Mouse (Mus musculus) kidney, embryonic 14.5 days (tissue): Measurements from ENCODE around the gene Trib3. TPM values are rescaled to one million over a fixed set of nuclear protein-coding genes. Genes with fewer than 3 reads are reported as not detected.

Experiments used
- ATAC-seq: fragments of 200-750 bp; cut with Nextera tagmentation; 2 replicates; pipeline ENCODE4 v1.8.0; 2017; ENCODE audit warnings: moderate number of reproducible peaks, mild to moderate bottlenecking, moderate TSS enrichment, moderate library complexity; ENCODE audit not compliant: low FRiP score, low TSS enrichment
- H3K27ac ChIP-seq: fragments of 300-500 bp; sonication (generic); 2 replicates; pipeline ENCODE4 v1.5.1; 2014; ENCODE audit warnings: low read depth, mild to moderate bottlenecking, low read length, moderate library complexity, mixed read lengths
- H3K27me3 ChIP-seq: fragments of 300-500 bp; sonication (generic); 2 replicates; pipeline ENCODE4 v1.6.1; 2014; ENCODE audit warnings: mild to moderate bottlenecking, low read length; ENCODE audit not compliant: control insufficient read depth, insufficient read depth
- H3K36me3 ChIP-seq: fragments of 300-500 bp; sonication (generic); 2 replicates; pipeline ENCODE4 v1.6.1; 2014; ENCODE audit warnings: low read length, mixed read lengths; ENCODE audit not compliant: control insufficient read depth, insufficient read depth
- H3K4me1 ChIP-seq: fragments of 300-500 bp; sonication (generic); 2 replicates; pipeline ENCODE4 v1.6.1; 2014; ENCODE audit warnings: low read length, mixed read lengths; ENCODE audit not compliant: control insufficient read depth, insufficient read depth
- H3K4me2 ChIP-seq: fragments of 300-500 bp; sonication (generic); replicated peaks from 2 replicates; pipeline ENCODE4 v1.6.1; 2014; ENCODE audit warnings: low read depth, mild to moderate bottlenecking, low read length
- H3K4me3 ChIP-seq: fragments of 300-500 bp; sonication (generic); 2 replicates; pipeline ENCODE4 v1.5.1; 2014; ENCODE audit warnings: mild to moderate bottlenecking, low read length
- H3K9ac ChIP-seq: fragments of 300-500 bp; sonication (generic); 2 replicates; pipeline ENCODE4 v1.6.1; 2014; ENCODE audit warnings: low read depth, mild to moderate bottlenecking, low read length, moderate library complexity
- H3K9me3 ChIP-seq: fragments of 300-500 bp; sonication (generic); 2 replicates; pipeline ENCODE4 v1.6.1; 2016; ENCODE audit warnings: low read length; ENCODE audit not compliant: control insufficient read depth
- WGBS: fragments of 180-500 bp; shearing (Covaris S2); extraction: QIAGEN DNeasy Blood & Tissue Kit; methylation state at CpG from one replicate; pipeline ENCODE4 v1.1.7; 2014; 5-methylcytosine and 5-hydroxymethylcytosine counted together
- polyA plus RNA-seq: library from polyadenylated mRNA; unstranded; fragments of >200 nt; fragmentation: Nextera tagmentation; extraction: Ambion mirVana; gene quantifications from 2 replicates; pipeline ENCODE4 v1.2.1, GENCODE M21; 2014

Gene Trib3
- polyA plus RNA-seq, 1 experiment from 2014 or later: 0.57 TPM

- 85% methylated on average over 8 of the region's 8 CpGs for WGBS
- Histone ChIP-seq H3K4me2 (no peak overlapping the region), H3K9ac (no peak overlapping the region), H3K4me1 (peaks cover 12% of the 10 kb centered on the region), H3K36me3 (peaks cover 68% of the 10 kb centered on the region), H3K27me3 (no peaks in the 10 kb centered on the region), H3K4me3 (no peak overlapping the region), H3K9me3 (no peaks in the 10 kb centered on the region), H3K27ac (no peak overlapping the region)
- ATAC-seq: no peak
These were observed 17.2 kb downstream of the Trib3 start for GRCm38 (mm10) chr2:152326654-152327053.

- 91% methylated on average over 13 of the region's 13 CpGs for WGBS
These were observed 17.7 kb downstream of the Trib3 start for GRCm38 (mm10) chr2:152326157-152326556.

DNA sequence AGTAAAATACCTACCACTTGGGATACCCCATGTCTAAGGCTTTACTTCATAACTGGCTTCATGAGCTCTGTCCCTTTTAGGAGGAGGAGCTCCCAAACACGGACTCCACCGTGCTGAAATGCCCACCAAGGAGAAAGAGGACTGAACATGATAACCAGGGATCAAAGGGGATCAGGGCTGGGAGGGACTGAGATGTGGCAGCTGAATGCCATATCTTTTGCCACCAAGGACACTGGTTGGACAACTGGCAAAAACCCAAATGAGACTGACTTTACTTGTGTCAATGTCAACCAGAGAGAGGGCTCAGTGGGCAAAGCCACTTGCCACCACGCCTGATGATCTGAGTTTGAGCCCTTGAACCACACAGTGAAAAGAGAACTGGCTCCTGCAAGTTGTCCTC, 19.0 kb downstream of the Trib3 start:
- Histone ChIP-seq H3K4me1 (no peaks in the 10 kb centered on the region), H3K27ac (no peak overlapping the region), H3K36me3 (peaks cover 77% of the 10 kb centered on the region), H3K9ac (no peak overlapping the region), H3K9me3 (no peaks in the 10 kb centered on the region), H3K4me2 (no peak overlapping the region), H3K27me3 (no peaks in the 10 kb centered on the region), H3K4me3 (no peak overlapping the region)
- no peak for ATAC-seq
- 89% methylated on average over 3 of the region's 3 CpGs for WGBS

More at GRCm38 (mm10) chr2:152326157-152326556, 17.7 kb downstream of the Trib3 start:
- Histone ChIP-seq H3K4me3 (no peak overlapping the region), H3K4me2 (no peak overlapping the region), H3K36me3 (peaks cover 73% of the 10 kb centered on the region), H3K27ac (no peak overlapping the region), H3K4me1 (peaks cover 7% of the 10 kb centered on the region), H3K9ac (no peak overlapping the region), H3K27me3 (no peaks in the 10 kb centered on the region), H3K9me3 (no peaks in the 10 kb centered on the region)
- ATAC-seq: no peak

DNA sequence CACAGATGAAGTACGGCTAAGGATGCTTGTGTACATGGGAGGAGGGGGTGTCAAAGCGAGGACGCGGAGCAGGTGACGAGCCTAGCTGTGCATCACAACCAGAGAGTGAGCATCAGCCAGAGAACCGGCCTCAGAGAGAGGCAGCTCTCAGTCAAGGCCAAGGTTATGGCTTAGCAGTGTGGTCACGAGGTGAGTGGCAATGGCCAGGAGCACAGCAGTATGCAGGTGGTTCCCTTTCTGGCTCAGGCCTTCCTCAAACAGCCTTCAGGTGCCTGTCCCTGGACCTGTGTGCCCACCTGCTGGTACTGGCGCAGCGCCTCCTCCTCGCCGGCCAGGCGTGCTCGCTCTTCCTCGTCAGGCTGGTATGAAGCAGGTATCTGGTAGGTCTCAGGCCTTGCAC, 19.9 kb downstream of the Trib3 start:
- no peak for ATAC-seq
- no peak overlapping the region for H3K27ac ChIP-seq
- H3K4me3 ChIP-seq: no peak overlapping the region
- peaks cover 77% of the 10 kb centered on the region for H3K36me3 ChIP-seq
- 90% methylated on average over 14 of the region's 14 CpGs for WGBS
- H3K9me3 ChIP-seq: no peaks in the 10 kb centered on the region
- no peak overlapping the region for H3K9ac ChIP-seq
- H3K4me1 ChIP-seq: no peaks in the 10 kb centered on the region
- H3K27me3 ChIP-seq: no peaks in the 10 kb centered on the region
- no peak overlapping the region for H3K4me2 ChIP-seq

DNA sequence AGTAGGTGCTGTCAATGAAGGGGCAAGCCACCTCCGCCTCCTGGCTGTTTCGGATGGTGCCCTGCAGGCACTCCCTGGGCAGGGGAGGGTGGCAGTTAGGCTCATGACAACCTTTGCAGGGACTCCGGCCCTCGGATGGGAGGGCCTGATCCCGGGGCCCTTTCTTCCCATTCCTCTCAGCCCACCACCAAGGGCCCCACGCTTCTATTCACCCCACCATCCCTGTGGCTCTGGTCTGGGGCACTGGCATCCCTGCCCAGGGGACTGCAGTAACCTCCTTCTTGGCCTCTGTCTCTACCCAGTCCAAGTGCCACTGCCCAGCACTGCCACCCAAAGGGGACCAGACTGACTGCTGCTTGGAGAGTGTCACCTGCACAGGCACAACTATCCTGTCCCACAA, 21.6 kb downstream of the Trib3 start:
- Histone ChIP-seq H3K27ac (no peak overlapping the region), H3K36me3 (peaks cover 77% of the 10 kb centered on the region), H3K4me2 (no peak overlapping the region), H3K9ac (no peak overlapping the region), H3K27me3 (no peaks in the 10 kb centered on the region), H3K4me1 (no peaks in the 10 kb centered on the region), H3K4me3 (no peak overlapping the region), H3K9me3 (no peaks in the 10 kb centered on the region)
- no peak for ATAC-seq
- 98% methylated on average over 6 of the region's 6 CpGs for WGBS

DNA sequence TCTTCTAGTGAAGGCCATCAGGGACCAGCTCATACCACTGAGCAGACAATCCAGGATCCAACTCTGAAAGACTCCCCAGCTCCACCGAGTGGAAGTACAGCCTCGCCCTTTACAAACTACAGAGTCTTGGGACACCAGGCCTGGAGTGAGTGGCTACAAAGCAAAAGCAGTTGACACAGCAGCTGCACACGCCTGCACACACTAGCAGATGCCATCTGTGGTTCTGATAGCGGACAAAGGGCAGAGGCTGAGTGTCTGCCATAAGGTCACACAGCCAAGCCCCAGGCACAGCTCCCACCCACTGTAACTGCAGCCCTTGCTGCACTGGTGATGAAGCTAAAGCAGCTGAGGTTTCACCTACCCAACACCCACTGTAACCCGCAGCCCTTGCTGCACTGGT, 22.3 kb downstream of the Trib3 start:
- peaks cover 77% of the 10 kb centered on the region for H3K36me3 ChIP-seq
- no peak overlapping the region for H3K27ac ChIP-seq
- no peak overlapping the region for H3K4me2 ChIP-seq
- H3K4me3 ChIP-seq: no peak overlapping the region
- 88% methylated on average over 5 of the region's 5 CpGs for WGBS
- no peak overlapping the region for H3K9ac ChIP-seq
- H3K9me3 ChIP-seq: no peaks in the 10 kb centered on the region
- no peak for ATAC-seq
- no peaks in the 10 kb centered on the region for H3K27me3 ChIP-seq
- no peaks in the 10 kb centered on the region for H3K4me1 ChIP-seq

GRCm38 (mm10) chr2:152317054-152317453, 26.8 kb downstream of the Trib3 start:
- Histone ChIP-seq H3K4me3 (no peak overlapping the region), H3K27me3 (no peaks in the 10 kb centered on the region), H3K36me3 (peaks cover 74% of the 10 kb centered on the region), H3K27ac (no peak overlapping the region), H3K9me3 (no peaks in the 10 kb centered on the region), H3K4me1 (no peaks in the 10 kb centered on the region), H3K4me2 (no peak overlapping the region), H3K9ac (no peak overlapping the region)
- WGBS: 88% methylated on average over 6 of the region's 6 CpGs
- ATAC-seq: no peak

- WGBS: 92% methylated on average over 6 of the region's 6 CpGs
- H3K4me2 ChIP-seq: no peak overlapping the region
- no peak for ATAC-seq
These were observed 29.9 kb downstream of the Trib3 start for GRCm38 (mm10) chr2:152313926-152314325.

GRCm38 (mm10) chr2:152312996-152313395, 30.8 kb downstream of the Trib3 start:
- no peak overlapping the region for H3K4me3 ChIP-seq
- peaks cover 84% of the 10 kb centered on the region for H3K36me3 ChIP-seq
- no peak overlapping the region for H3K27ac ChIP-seq
- no peaks in the 10 kb centered on the region for H3K27me3 ChIP-seq
- 82% methylated on average over 7 of the region's 7 CpGs for WGBS
- H3K9ac ChIP-seq: no peak overlapping the region
- H3K4me2 ChIP-seq: no peak overlapping the region
- ATAC-seq: no peak
- no peaks in the 10 kb centered on the region for H3K4me1 ChIP-seq
- no peaks in the 10 kb centered on the region for H3K9me3 ChIP-seq

More at GRCm38 (mm10) chr2:152313926-152314325, 29.9 kb downstream of the Trib3 start:
- no peak overlapping the region for H3K9ac ChIP-seq
- H3K9me3 ChIP-seq: no peaks in the 10 kb centered on the region
- H3K27ac ChIP-seq: no peak overlapping the region
- H3K36me3 ChIP-seq: peaks cover 84% of the 10 kb centered on the region
- H3K27me3 ChIP-seq: no peaks in the 10 kb centered on the region
- no peaks in the 10 kb centered on the region for H3K4me1 ChIP-seq
- no peak overlapping the region for H3K4me3 ChIP-seq
